Mouse (Mus musculus) hindbrain, embryonic 12.5 days (tissue): ENCODE results near the gene Izumo2. TPM values are rescaled to one million over a fixed set of nuclear protein-coding genes. Genes with fewer than 3 reads are reported as not detected.
A peak's percentile ranks its signal among the peaks of the same experiment; 100 is the strongest.
"Not testable (repeated sequence)": the region's sequence is repeated elsewhere in the genome, so short reads cannot be mapped to it uniquely, and the experiment has no call there.

Experiments used
- ATAC-seq: fragments of 200-750 bp; cut with Nextera tagmentation; 2 replicates; pipeline ENCODE4 v1.8.0; 2017; ENCODE audit warnings: moderate TSS enrichment; ENCODE audit not compliant: low FRiP score
- H3K27ac ChIP-seq: fragments of 300-500 bp; sonication (generic); 2 replicates; pipeline ENCODE4 v1.5.1; 2016; ENCODE audit warnings: mild to moderate bottlenecking
- H3K27me3 ChIP-seq: fragments of 300-500 bp; sonication (generic); 2 replicates; pipeline ENCODE4 v1.6.1; 2016; ENCODE audit warnings: mild to moderate bottlenecking
- H3K36me3 ChIP-seq: fragments of 300-500 bp; sonication (generic); 2 replicates; pipeline ENCODE4 v1.6.1; 2016; ENCODE audit warnings: mild to moderate bottlenecking
- H3K4me1 ChIP-seq: fragments of 300-500 bp; sonication (generic); 2 replicates; pipeline ENCODE4 v1.6.1; 2016
- H3K4me2 ChIP-seq: fragments of 300-500 bp; sonication (generic); replicated peaks from 2 replicates; pipeline ENCODE4 v1.6.1; 2016; ENCODE audit warnings: mild to moderate bottlenecking
- H3K4me3 ChIP-seq: fragments of 300-500 bp; sonication (generic); 2 replicates; pipeline ENCODE4 v1.5.1; 2016; ENCODE audit warnings: mild to moderate bottlenecking
- H3K9ac ChIP-seq: fragments of 300-500 bp; sonication (generic); 2 replicates; pipeline ENCODE4 v1.6.1; 2016; ENCODE audit warnings: mild to moderate bottlenecking, moderate library complexity
- H3K9me3 ChIP-seq: fragments of 300-500 bp; sonication (generic); replicated peaks from 2 replicates; pipeline ENCODE4 v1.6.1; 2016; ENCODE audit warnings: mild to moderate bottlenecking
- WGBS: fragments of 180-500 bp; shearing (Covaris S2); methylation state at CpG from one replicate; pipeline ENCODE4 v1.1.7; 2016; 5-methylcytosine and 5-hydroxymethylcytosine counted together
- polyA plus RNA-seq: library from polyadenylated mRNA; unstranded; fragments of >200 nt; fragmentation: Nextera tagmentation; extraction: Ambion mirVana; gene quantifications from 2 replicates; pipeline ENCODE4 v1.2.1, GENCODE M21; 2016

The Izumo2 gene
- polyA plus RNA-seq, 1 experiment from 2014 or later: not detected

DNA sequence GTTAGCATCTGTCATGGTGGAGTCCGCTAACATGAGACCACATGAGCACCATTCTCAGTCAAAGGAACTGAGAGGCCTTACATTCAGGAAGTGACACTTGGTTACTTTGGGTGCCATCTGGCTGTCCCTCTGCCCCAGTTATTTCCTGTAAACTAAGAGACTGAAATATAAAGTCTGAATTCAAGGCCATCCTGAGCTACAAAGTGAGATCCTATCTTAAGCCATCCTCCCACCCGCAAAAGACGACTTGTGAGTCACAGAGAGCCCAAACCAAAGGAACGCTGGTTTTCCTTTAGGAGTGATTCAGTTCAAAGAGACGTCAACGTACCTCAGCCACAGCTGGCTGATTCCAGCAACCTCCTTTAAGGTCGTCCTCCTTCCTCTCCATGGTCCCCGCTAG is 32.8 kb downstream of the Izumo2 start:
- no peak for ATAC-seq
- Histone ChIP-seq H3K27me3 (no peaks in the 10 kb centered on the region), H3K4me2 (no peak overlapping the region), H3K4me1 (peaks cover 5% of the 10 kb centered on the region; the same call in 1 of the 2 replicates), H3K36me3 (0 out of 2 replicates have a peak, but pooled peaks cover 5% of the 10 kb centered on the region), H3K4me3 (no peak overlapping the region), H3K9me3 (no peaks in the 10 kb centered on the region), H3K9ac (no peak overlapping the region), H3K27ac (no peak overlapping the region)
- WGBS: 88% methylated on average over 8 of the region's 8 CpGs

DNA sequence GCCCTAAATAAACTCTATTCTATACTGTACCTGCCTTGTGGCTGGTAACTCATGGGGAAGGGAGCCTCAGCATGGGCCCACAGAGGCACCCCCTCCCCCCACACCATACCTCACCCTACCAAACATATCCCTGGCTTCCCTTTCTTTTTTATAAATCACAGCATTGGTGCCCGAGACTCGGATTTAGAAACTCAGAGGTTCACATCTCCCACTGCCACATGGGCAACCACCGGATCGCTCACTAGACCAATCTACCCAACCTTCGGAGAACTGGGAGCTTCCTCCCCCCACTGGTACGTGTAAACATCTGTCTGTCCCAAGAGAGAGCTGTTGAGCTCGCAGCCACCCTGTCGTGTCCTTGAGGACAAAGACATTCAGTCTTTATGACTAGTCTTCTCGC is 35.7 kb downstream of the Izumo2 start:
- Histone ChIP-seq H3K27ac (no peak overlapping the region), H3K9me3 (no peaks in the 10 kb centered on the region), H3K36me3 (no peaks in the 10 kb centered on the region), H3K9ac (peak overlapping the region; percentile 58; the same call in 1 of the 2 replicates), H3K27me3 (no peaks in the 10 kb centered on the region), H3K4me2 (peak overlapping the region; percentile 61), H3K4me1 (peaks cover 17% of the 10 kb centered on the region), H3K4me3 (peak overlapping the region; percentile 38)
- WGBS: 35% methylated on average over 9 of the region's 9 CpGs
- ATAC-seq: no peak

- peaks cover 18% of the 10 kb centered on the region for H3K4me1 ChIP-seq
- WGBS: 0% methylated on average over 18 of the region's 18 CpGs
- H3K4me3 ChIP-seq: peak overlapping the region; percentile 38
- no peaks in the 10 kb centered on the region for H3K36me3 ChIP-seq
- H3K9ac ChIP-seq: peak overlapping the region; percentile 58
- H3K4me2 ChIP-seq: peak overlapping the region; percentile 61
- H3K9me3 ChIP-seq: no peaks in the 10 kb centered on the region
- H3K27ac ChIP-seq: 0 out of 2 replicates have a peak overlapping the region, but pooled peaks have one; percentile 5
- ATAC-seq: peak; percentile 54
- H3K27me3 ChIP-seq: no peaks in the 10 kb centered on the region
Measured at GRCm38 (mm10) chr7:44745076-44745475, 36.5 kb downstream of the Izumo2 start.

- ATAC-seq: no peak
- Histone ChIP-seq H3K9ac (no peak overlapping the region), H3K27me3 (no peaks in the 10 kb centered on the region), H3K9me3 (no peaks in the 10 kb centered on the region), H3K27ac (no peak overlapping the region), H3K4me3 (no peak overlapping the region), H3K4me1 (peaks cover 18% of the 10 kb centered on the region), H3K4me2 (peak overlapping the region; percentile 78; the same call in 1 of the 2 replicates), H3K36me3 (no peaks in the 10 kb centered on the region)
- 72% methylated on average over 4 of the region's 4 CpGs for WGBS
Measured at GRCm38 (mm10) chr7:44747115-44747514, 38.6 kb downstream of the Izumo2 start.

- under 1% methylated on average over 44 of the region's 44 CpGs for WGBS
- Histone ChIP-seq H3K36me3 (peaks cover 2% of the 10 kb centered on the region), H3K9me3 (no peaks in the 10 kb centered on the region), H3K4me2 (peak within 1 kb of the TSS; percentile 78), H3K9ac (peak within 1 kb of the TSS; percentile 65), H3K27ac (peak within 1 kb of the TSS; percentile 77), H3K4me3 (peak within 1 kb of the TSS; percentile 62), H3K27me3 (no peaks in the 10 kb centered on the region), H3K4me1 (peaks cover 18% of the 10 kb centered on the region)
- peak; percentile 98 for ATAC-seq
Measured at GRCm38 (mm10) chr7:44748101-44749044, 39.8 kb downstream of the Izumo2 start, which contains the start of gene Vrk3. Gene Vrk3, plus strand, starts transcription at chr7:44748413.

GRCm38 (mm10) chr7:44750950-44751349 is 42.4 kb downstream of the Izumo2 start, which contains the start of gene Zfp473:
Gene Zfp473, minus strand, starts transcription at chr7:44751050.
- not testable (repeated sequence) for H3K27ac ChIP-seq, H3K4me2 ChIP-seq, H3K9ac ChIP-seq, H3K27me3 ChIP-seq, ATAC-seq, H3K4me3 ChIP-seq, H3K9me3 ChIP-seq
- Histone ChIP-seq H3K36me3 (peaks cover 26% of the 10 kb centered on the region), H3K4me1 (peaks cover 12% of the 10 kb centered on the region)
- WGBS: 69% methylated on average over 1 of the region's 1 CpGs

DNA sequence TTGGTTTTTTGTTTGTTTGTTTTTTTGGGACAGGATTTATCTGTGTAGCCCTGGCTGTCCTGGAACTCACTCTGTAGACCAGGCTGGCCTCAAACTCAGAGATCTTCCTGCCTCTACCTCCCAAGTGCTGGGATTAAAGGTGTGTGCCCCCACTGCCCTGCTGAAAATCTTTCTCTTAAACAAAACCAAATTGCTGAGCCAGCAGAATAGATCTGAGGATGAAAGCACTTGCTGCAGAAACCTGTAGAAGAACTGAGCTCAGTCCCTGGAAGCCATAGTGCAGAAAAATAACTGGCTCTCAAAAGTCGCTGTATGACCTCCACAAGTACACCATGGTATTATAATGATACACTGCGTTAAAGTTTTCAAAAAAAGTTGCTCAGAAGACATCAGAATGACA is 48.6 kb downstream of the Izumo2 start:
- no peak overlapping the region for H3K27ac ChIP-seq
- H3K27me3 ChIP-seq: no peaks in the 10 kb centered on the region
- H3K4me3 ChIP-seq: no peak overlapping the region
- H3K9me3 ChIP-seq: no peaks in the 10 kb centered on the region
- 82% methylated on average over 2 of the region's 2 CpGs for WGBS
- H3K4me2 ChIP-seq: no peak overlapping the region
- no peak for ATAC-seq
- H3K36me3 ChIP-seq: peaks cover 79% of the 10 kb centered on the region
- no peaks in the 10 kb centered on the region for H3K4me1 ChIP-seq
- H3K9ac ChIP-seq: no peak overlapping the region

DNA sequence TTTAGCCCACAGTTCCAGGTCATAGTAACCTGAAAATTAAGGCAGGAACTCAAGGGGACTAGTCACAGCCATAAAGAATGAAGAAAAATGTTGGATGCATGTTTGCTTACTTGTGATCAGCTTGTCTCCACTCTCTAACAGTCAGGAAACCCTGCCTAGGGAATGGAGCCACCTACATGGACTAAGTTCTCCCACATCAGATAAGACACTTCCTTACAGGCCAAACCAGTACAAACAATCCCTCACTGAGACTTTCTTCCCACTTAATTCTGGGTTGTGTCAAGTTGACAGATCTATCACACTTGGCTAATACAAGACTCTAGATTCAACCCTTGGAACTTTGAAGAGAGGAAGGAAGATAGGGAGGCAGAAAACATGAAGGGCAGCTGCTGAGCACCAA is 51.8 kb downstream of the Izumo2 start:
- H3K36me3 ChIP-seq: peaks cover 82% of the 10 kb centered on the region
- no peak overlapping the region for H3K4me3 ChIP-seq
- H3K9ac ChIP-seq: no peak overlapping the region
- H3K27ac ChIP-seq: no peak overlapping the region
- no peak overlapping the region for H3K4me2 ChIP-seq
- H3K9me3 ChIP-seq: no peaks in the 10 kb centered on the region
- no peak for ATAC-seq
- H3K27me3 ChIP-seq: no peaks in the 10 kb centered on the region
- H3K4me1 ChIP-seq: no peaks in the 10 kb centered on the region

- no peak for ATAC-seq
- no peak overlapping the region for H3K27ac ChIP-seq
- H3K4me1 ChIP-seq: no peaks in the 10 kb centered on the region
- peaks cover 79% of the 10 kb centered on the region for H3K36me3 ChIP-seq
- H3K4me3 ChIP-seq: no peak overlapping the region
- H3K9ac ChIP-seq: no peak overlapping the region
- H3K27me3 ChIP-seq: no peaks in the 10 kb centered on the region
- H3K4me2 ChIP-seq: no peak overlapping the region
- WGBS: 85% methylated on average over 5 of the region's 5 CpGs
- no peaks in the 10 kb centered on the region for H3K9me3 ChIP-seq
Measured at GRCm38 (mm10) chr7:44768129-44768528, 59.6 kb downstream of the Izumo2 start.

Other genes with a start within 250 kb of the Izumo2 start
- 1.3 and 3.9 TPM in 2 replicates for gene Aspdh, start 243.4 kb upstream of the Izumo2 start, polyA plus RNA-seq
- gene Josd2, start 240.8 kb upstream of the Izumo2 start, polyA plus RNA-seq: 60.5 and 65.1 TPM in 2 replicates
- 134 and 142 TPM in 2 replicates for gene Emc10, start 212.2 kb upstream of the Izumo2 start, polyA plus RNA-seq
- 25.2 and 26.0 TPM in 2 replicates for gene Fam71e1, start 212.2 kb upstream of the Izumo2 start, polyA plus RNA-seq
- 0.22 TPM in 1 of 2 replicates, not detected in the other for gene Mybpc2, start 184.1 kb upstream of the Izumo2 start, polyA plus RNA-seq
- 0.08 and 0.10 TPM in 2 replicates for gene Spib, start 176.7 kb upstream of the Izumo2 start, polyA plus RNA-seq
- 72.1 and 73.5 TPM in 2 replicates for gene Pold1, start 159.9 kb upstream of the Izumo2 start, polyA plus RNA-seq
- gene Nr1h2, start 154.8 kb upstream of the Izumo2 start, polyA plus RNA-seq: 71.5 and 75.8 TPM in 2 replicates
- gene Napsa, start 136.4 kb upstream of the Izumo2 start, polyA plus RNA-seq: 0.87 and 1.2 TPM in 2 replicates
- gene Kcnc3, start 118.1 kb upstream of the Izumo2 start, polyA plus RNA-seq: 3.4 and 3.8 TPM in 2 replicates
- 3.9 and 4.3 TPM in 2 replicates for gene Myh14, start 37.9 kb upstream of the Izumo2 start, polyA plus RNA-seq
- gene Vrk3, start 39.7 kb downstream of the Izumo2 start, polyA plus RNA-seq: 32.7 and 34.0 TPM in 2 replicates
- gene Zfp473, start 42.3 kb downstream of the Izumo2 start, polyA plus RNA-seq: 2.3 and 2.8 TPM in 2 replicates
- 69.8 and 73.9 TPM in 2 replicates for gene Nup62, start 107.3 kb downstream of the Izumo2 start, polyA plus RNA-seq
- gene Il4i1, start 107.6 kb downstream of the Izumo2 start, polyA plus RNA-seq: 1.8 and 2.5 TPM in 2 replicates
- 3.9 and 4.6 TPM in 2 replicates for gene Atf5, start 107.9 kb downstream of the Izumo2 start, polyA plus RNA-seq
- gene Akt1s1, start 140.2 kb downstream of the Izumo2 start, polyA plus RNA-seq: 99.3 and 101 TPM in 2 replicates
- 103 and 110 TPM in 2 replicates for gene Tbc1d17, start 140.3 kb downstream of the Izumo2 start, polyA plus RNA-seq
- 34.7 and 35.1 TPM in 2 replicates for gene Pnkp, start 148.4 kb downstream of the Izumo2 start, polyA plus RNA-seq
- 606 and 662 TPM in 2 replicates for gene Ptov1, start 161.0 kb downstream of the Izumo2 start, polyA plus RNA-seq
- gene Med25, start 184.0 kb downstream of the Izumo2 start, polyA plus RNA-seq: 153 and 155 TPM in 2 replicates
- 19.1 and 22.7 TPM in 2 replicates for gene Fuz, start 187.3 kb downstream of the Izumo2 start, polyA plus RNA-seq
- gene Ap2a1, start 220.8 kb downstream of the Izumo2 start, polyA plus RNA-seq: 103 and 107 TPM in 2 replicates
- gene Tsks, start 234.5 kb downstream of the Izumo2 start, polyA plus RNA-seq: not detected in 2 replicates